Mouse (Mus musculus) 3T3-L1 (cell line): Measurements from ENCODE around the gene Rfwd3.
"Not testable (repeated sequence)": the region's sequence is repeated elsewhere in the genome, so short reads cannot be mapped to it uniquely, and the experiment has no call there.

Experiments used
- DNase-seq: peaks from one replicate; pipeline ENCODE4 v3.0.0-alpha.2; 2015; ENCODE audit warnings: low read depth, low spot score

Rfwd3 gene

GRCm38 (mm10) chr8:111290586-111290985 is 9.4 kb downstream of the Rfwd3 start:
- no peak for DNase-seq

- DNase-seq = no peak
Observed at GRCm38 (mm10) chr8:111285603-111286002, 14.4 kb downstream of the Rfwd3 start.

- DNase-seq = no peak
Observed at GRCm38 (mm10) chr8:111282093-111282492, 17.9 kb downstream of the Rfwd3 start.

DNA sequence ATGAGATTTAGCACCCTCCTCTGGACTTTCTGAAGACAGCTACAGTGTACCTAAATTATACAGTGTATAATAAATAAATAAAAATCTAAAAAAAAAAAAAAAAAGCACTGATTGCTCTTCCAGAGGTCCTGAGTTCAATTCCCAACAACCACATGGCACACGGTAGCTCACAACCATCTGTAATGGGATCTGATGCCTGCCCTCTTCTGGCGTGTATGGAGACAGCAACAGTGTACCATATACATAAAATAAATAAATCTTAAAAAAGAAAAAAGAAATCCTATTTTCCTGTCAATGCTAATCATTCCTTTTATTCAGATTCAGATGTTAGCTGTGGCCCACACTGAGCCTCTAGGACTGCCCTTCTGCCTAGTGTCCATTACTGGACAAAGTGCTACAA is 31.7 kb downstream of the Rfwd3 start:
- peak; percentile 50 for DNase-seq

DNA sequence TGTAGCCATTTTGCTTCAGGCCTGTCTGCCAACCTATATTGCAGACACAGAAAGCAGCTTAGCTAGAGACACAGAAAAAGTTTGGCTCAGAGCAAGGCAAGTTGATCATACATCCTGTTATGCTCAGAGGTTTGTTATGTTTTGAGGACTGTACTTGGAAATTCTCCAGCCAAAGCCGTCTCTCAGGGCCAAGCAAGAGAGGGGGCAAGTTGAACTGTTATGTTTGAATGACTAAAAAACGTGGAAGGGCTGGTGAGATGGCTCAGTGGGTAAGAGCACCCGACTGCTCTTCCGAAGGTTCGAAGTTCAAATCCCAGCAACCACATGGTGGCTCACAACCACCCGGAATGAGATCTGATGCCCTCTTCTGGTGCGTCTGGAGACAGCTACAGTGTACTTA is 33.9 kb downstream of the Rfwd3 start:
- not testable (repeated sequence) for DNase-seq

DNA sequence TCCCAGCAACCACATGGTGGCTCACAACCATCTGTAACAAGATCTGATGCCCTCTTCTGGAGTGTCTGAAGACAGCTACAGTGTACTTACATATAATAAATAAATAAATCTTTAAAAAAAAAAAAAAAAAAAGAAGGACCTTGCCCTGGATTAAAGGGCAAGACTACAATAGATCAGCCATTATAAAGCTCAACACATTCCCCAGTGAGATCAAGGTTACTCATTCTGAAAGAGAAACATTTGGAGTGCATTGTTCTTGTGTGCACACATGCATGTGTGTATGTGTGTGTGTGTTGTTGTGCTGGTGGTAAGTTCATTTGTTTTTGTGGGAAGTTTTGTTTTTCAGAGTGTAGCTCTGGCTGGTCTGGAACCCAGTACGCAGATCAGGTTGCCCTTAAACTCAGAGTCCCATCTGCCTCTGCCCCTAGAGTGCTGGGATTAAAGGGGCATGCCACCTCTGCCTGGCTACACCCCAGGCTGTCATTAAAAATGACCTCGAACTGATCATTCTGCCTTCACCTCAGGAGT is 35.3 kb downstream of the Rfwd3 start:
- DNase-seq = no peak

DNA sequence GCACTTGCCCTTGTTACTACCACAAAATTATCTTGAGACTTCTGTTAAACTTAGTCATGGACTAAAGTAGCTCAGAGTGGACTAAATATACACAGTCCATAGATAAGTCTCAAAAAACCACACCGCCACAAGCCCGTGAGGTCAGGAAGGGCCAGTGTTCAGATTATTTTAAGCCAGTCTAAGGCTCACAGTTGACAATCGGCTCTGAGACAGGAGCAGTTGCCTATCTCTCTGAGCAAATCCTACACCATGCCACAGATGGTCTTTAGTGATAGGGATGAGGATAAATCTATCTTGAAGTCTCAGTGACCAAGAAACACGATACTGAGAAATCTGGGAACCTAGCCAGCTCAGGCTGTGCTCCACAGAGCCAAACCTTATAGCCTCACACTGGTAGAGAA is 38.0 kb downstream of the Rfwd3 start:
- DNase-seq = peak; percentile 63

- no peak for DNase-seq
Observed at GRCm38 (mm10) chr8:111260251-111260650, 39.8 kb downstream of the Rfwd3 start.

GRCm38 (mm10) chr8:111259408-111259741 is 40.6 kb downstream of the Rfwd3 start:
- DNase-seq = peak; percentile 89

- DNase-seq = peak; percentile 92
Observed at GRCm38 (mm10) chr8:111258631-111259407, 41.2 kb downstream of the Rfwd3 start, which contains the start of gene Glg1. Glg1 (minus strand) TSS chr8:111259216.

- peak; percentile 59 for DNase-seq
Observed at GRCm38 (mm10) chr8:111258010-111258630, 41.9 kb downstream of the Rfwd3 start.

- DNase-seq = no peak
Observed at GRCm38 (mm10) chr8:111252487-111253112, 47.4 kb downstream of the Rfwd3 start.

DNA sequence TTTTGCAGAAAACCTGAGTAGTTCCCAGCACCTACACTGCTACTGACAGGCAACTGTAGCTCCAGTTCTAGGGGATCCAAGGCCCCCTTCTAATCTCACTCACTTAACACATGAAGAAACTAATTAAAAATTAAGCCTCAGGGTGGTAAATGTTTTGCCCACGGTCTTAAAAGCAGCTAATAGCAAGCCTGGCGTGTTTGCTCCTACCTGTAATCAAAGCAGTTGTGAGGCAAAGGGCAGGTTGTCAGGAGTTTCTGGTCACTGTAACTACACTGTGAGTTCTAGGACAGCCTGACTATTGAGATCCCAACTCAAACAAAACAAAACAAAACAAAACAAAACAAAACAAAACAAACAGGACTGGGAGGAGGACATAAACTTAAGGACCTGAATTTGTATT is 49.9 kb downstream of the Rfwd3 start:
- DNase-seq = no peak

DNA sequence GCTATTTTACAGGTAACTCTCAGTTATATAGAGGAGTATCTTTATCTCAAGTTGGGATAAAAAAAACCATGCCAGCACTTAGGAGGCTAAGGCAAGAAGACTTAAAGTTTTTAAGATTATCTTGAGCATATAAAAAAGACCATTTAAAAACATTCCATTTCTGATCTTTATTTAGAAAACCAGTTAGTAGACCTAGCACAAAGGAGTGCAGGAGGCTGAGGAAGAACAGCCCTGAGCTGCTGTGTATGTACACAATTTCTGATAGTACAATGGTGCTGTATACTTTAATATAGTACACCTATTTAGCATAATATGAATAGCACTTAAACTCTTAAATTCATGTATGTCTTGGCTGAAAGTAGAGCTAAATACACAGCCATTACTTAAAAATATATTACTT is 51.9 kb downstream of the Rfwd3 start:
- DNase-seq = no peak

GRCm38 (mm10) chr8:111246864-111247263 is 53.2 kb downstream of the Rfwd3 start:
- DNase-seq = not testable (repeated sequence)

- DNase-seq = peak; percentile 39
Observed at GRCm38 (mm10) chr8:111246287-111246830, 53.7 kb downstream of the Rfwd3 start.

- peak; percentile 70 for DNase-seq
Observed at GRCm38 (mm10) chr8:111237301-111237700, 62.7 kb downstream of the Rfwd3 start.

DNA sequence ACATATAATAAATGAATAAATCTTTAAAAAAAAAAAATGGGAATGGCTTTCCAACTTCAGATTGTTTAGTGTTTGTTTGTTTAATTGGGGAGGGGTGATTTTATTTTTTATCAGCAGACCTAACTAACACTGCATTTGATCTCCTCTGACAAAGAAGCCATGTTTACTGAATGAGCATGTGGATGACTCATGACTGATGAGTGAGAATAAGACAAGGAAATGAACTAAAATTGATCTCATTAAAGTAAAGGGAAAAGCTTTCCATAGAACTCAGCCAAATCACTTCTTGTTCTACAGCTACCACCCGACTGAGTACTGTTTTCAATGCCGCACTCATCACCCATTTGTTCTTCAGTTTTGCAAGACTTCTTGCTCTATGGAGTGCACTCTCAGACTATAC is 66.3 kb downstream of the Rfwd3 start:
- peak; percentile 37 for DNase-seq

GRCm38 (mm10) chr8:111224153-111224552 is 75.9 kb downstream of the Rfwd3 start:
- no peak for DNase-seq
